Comparison of ENCODE assay signal across 9 mouse cellular contexts in genomic region chr4:148871751-148872334, GRCm38 (mm10).
DNase-seq lines count a peak whose midpoint lies in the region; ATAC-seq and TF ChIP-seq lines count a peak whose summit lies in the region.
"Had no signal": no experiment of that assay in that cellular context is flagged by ENCODE, and none has a peak within 500 bp of the region (broad histone marks: within the 10 kb centered on the region; RNA-seq: fewer than 3 reads in every experiment).

No protein-coding gene starts in this region.

- ATAC-seq in forebrain, embryonic 13.5 days = peak; percentile 83
- ATAC-seq in hindbrain, embryonic 11.5 days (ENCODE audit: low FRiP score) = no peak
- ATAC-seq in limb, embryonic 14.5 days (ENCODE audit: low FRiP score, low read depth) = peak; percentile 75
- ATAC-seq in stomach, embryonic 16.5 days (ENCODE audit: insufficient read depth, low FRiP score) = peak; percentile 61; the same call in 1 of the 2 replicates

- peaks cover 55% of the 10 kb centered on the region for H3K27me3 ChIP-seq in forebrain, embryonic 13.5 days
- H3K27me3 ChIP-seq in hindbrain, embryonic 11.5 days (ENCODE audit: control insufficient read depth, insufficient read depth, low read length) = peaks cover 76% of the 10 kb centered on the region
- peaks cover 38% of the 10 kb centered on the region; the same call in 1 of the 2 replicates for H3K27me3 ChIP-seq in limb, embryonic 14.5 days (ENCODE audit: control insufficient read depth, insufficient read depth, low read length)
- H3K27me3 ChIP-seq in stomach, embryonic 16.5 days (ENCODE audit: control insufficient read depth, insufficient read depth, low read length) = peaks cover 9% of the 10 kb centered on the region

- WGBS in forebrain, embryonic 13.5 days = 16% methylated on average over 10 of the region's 10 CpGs
- 45% methylated on average over 10 of the region's 10 CpGs for WGBS in hindbrain, embryonic 11.5 days
- WGBS in limb, embryonic 14.5 days = 18% methylated on average over 10 of the region's 10 CpGs
- WGBS in stomach, embryonic 16.5 days = 37% methylated on average over 10 of the region's 10 CpGs

- H3K9ac ChIP-seq in forebrain, embryonic 13.5 days = no peak overlapping the region
- no peak overlapping the region for H3K9ac ChIP-seq in hindbrain, embryonic 11.5 days (ENCODE audit: low read depth, low read length)
- H3K9ac ChIP-seq in limb, embryonic 14.5 days (ENCODE audit: low read depth, low read length, severe bottlenecking) = no peak overlapping the region
- no peak overlapping the region for H3K9ac ChIP-seq in stomach, embryonic 16.5 days (ENCODE audit: low read length)

- no peaks in the 10 kb centered on the region for H3K36me3 ChIP-seq in forebrain, embryonic 13.5 days (ENCODE audit: poor library complexity, severe bottlenecking)
- no peaks in the 10 kb centered on the region for H3K36me3 ChIP-seq in hindbrain, embryonic 11.5 days (ENCODE audit: control insufficient read depth, insufficient read depth, low read length)
- H3K36me3 ChIP-seq in limb, embryonic 14.5 days (ENCODE audit: control insufficient read depth, insufficient read depth, low read length) = no peaks in the 10 kb centered on the region
- H3K36me3 ChIP-seq in stomach, embryonic 16.5 days (ENCODE audit: control insufficient read depth, insufficient read depth, low read length) = no peaks in the 10 kb centered on the region

- H3K4me1 ChIP-seq in forebrain, embryonic 13.5 days = peaks cover 68% of the 10 kb centered on the region
- peaks cover 2% of the 10 kb centered on the region; the same call in 1 of the 2 replicates for H3K4me1 ChIP-seq in hindbrain, embryonic 11.5 days (replicated peaks; ENCODE audit: control insufficient read depth, insufficient read depth, low read length)
- H3K4me1 ChIP-seq in limb, embryonic 14.5 days (ENCODE audit: control insufficient read depth, insufficient read depth, low read length) = peaks cover 31% of the 10 kb centered on the region
- peaks cover 14% of the 10 kb centered on the region for H3K4me1 ChIP-seq in stomach, embryonic 16.5 days (ENCODE audit: control insufficient read depth, insufficient read depth, low read length)
- H3K4me1 ChIP-seq: megakaryocyte, embryonic 14.5 days had no signal

- H3K4me2 ChIP-seq in forebrain, embryonic 13.5 days = peak overlapping the region; percentile 20; the same call in 1 of the 2 replicates
- H3K4me2 ChIP-seq in hindbrain, embryonic 11.5 days (replicated peaks; ENCODE audit: low read depth, low read length) = no peak overlapping the region
- H3K4me2 ChIP-seq in limb, embryonic 14.5 days (replicated peaks; ENCODE audit: low read depth, low read length, severe bottlenecking) = peak overlapping the region; percentile 27
- H3K4me2 ChIP-seq in stomach, embryonic 16.5 days (ENCODE audit: low read depth, low read length) = no peak overlapping the region

- H3K9me3 ChIP-seq in forebrain, embryonic 13.5 days (replicated peaks) = no peaks in the 10 kb centered on the region
- no peaks in the 10 kb centered on the region for H3K9me3 ChIP-seq in hindbrain, embryonic 11.5 days (ENCODE audit: control insufficient read depth, low read length)
- H3K9me3 ChIP-seq in limb, embryonic 14.5 days (ENCODE audit: control insufficient read depth, low read length) = no peaks in the 10 kb centered on the region
- H3K9me3 ChIP-seq in stomach, embryonic 16.5 days (replicated peaks; ENCODE audit: control insufficient read depth, low read length) = no peaks in the 10 kb centered on the region
- H3K9me3 ChIP-seq: megakaryocyte, embryonic 14.5 days had no signal

- peak; percentile 64 to 68 for DNase-seq in heart, adult 18-20 months
- no peak for DNase-seq in heart, adult 8-10 months (ENCODE audit: low spot score)
- DNase-seq in cerebellum, adult 11 months = peak; percentile 78
- DNase-seq in hindbrain, embryonic 11.5 days (ENCODE audit: low spot score) = peak; percentile 54
- peak; percentile 85 for DNase-seq in limb, embryonic 14.5 days (ENCODE audit: low spot score)
- no peak for DNase-seq in urinary bladder, postnatal 36 days (ENCODE audit: low spot score in 2 of 2)

- TF ChIP-seq POLR2A in limb, embryonic 14.5 days (IDR thresholded peaks at IDR 0.05; ENCODE audit: borderline replicate concordance, extremely low read depth, insufficient read depth, insufficient read length) = no peak

- H3K27ac ChIP-seq in forebrain, embryonic 13.5 days = peak overlapping the region; percentile 2; the same call in 1 of the 2 replicates
- H3K27ac ChIP-seq in hindbrain, embryonic 11.5 days (ENCODE audit: low read depth, low read length) = no peak overlapping the region
- no peak overlapping the region for H3K27ac ChIP-seq in limb, embryonic 14.5 days (replicated peaks; ENCODE audit: low read depth, low read length)
- no peak overlapping the region for H3K27ac ChIP-seq in stomach, embryonic 16.5 days (ENCODE audit: low read length)

- H3K4me3 ChIP-seq in forebrain, embryonic 13.5 days = no peak overlapping the region
- H3K4me3 ChIP-seq in hindbrain, embryonic 11.5 days (ENCODE audit: low read depth, low read length) = no peak overlapping the region
- no peak overlapping the region for H3K4me3 ChIP-seq in limb, embryonic 14.5 days (replicated peaks; ENCODE audit: low read length)
- H3K4me3 ChIP-seq in stomach, embryonic 16.5 days (replicated peaks; ENCODE audit: low read length) = no peak overlapping the region
- H3K4me3 ChIP-seq: megakaryocyte, embryonic 14.5 days had no signal

Comparison
In these comparisons a context has a peak if more than half of its experiments do, and no peak if none do; other contexts are left out.
1. DNase-seq: peak in heart, adult 18-20 months (2 of 2), cerebellum, adult 11 months (single experiment), hindbrain, embryonic 11.5 days (single experiment) and limb, embryonic 14.5 days (single experiment); none in heart, adult 8-10 months (single experiment) and urinary bladder, postnatal 36 days (0 of 2).
2. H3K4me2 ChIP-seq: peak in forebrain, embryonic 13.5 days (single experiment) and limb, embryonic 14.5 days (single experiment); none in hindbrain, embryonic 11.5 days (single experiment) and stomach, embryonic 16.5 days (single experiment).